Mouse (Mus musculus) ES-E14 (cell line): Measurements from ENCODE around the gene Srcin1. TPM values are rescaled to one million over a fixed set of nuclear protein-coding genes. Genes with fewer than 3 reads are reported as not detected.
A peak's percentile ranks its signal among the peaks of the same experiment; 100 is the strongest.

ENCODE experiments used
- DNase-seq: peaks from one replicate; pipeline ENCODE4 v3.0.0-alpha.2; 2013; ENCODE audit warnings: low read depth, low spot score
- H3K27ac ChIP-seq: 2 replicates; pipeline ENCODE4 v1.5.1; 2012; ENCODE audit warnings: low read depth, mild to moderate bottlenecking, low read length, moderate library complexity, mixed read lengths; ENCODE audit not compliant: poor library complexity, insufficient read depth, severe bottlenecking
- H3K36me3 ChIP-seq: 2 replicates; pipeline ENCODE4 v1.6.1; 2012; ENCODE audit warnings: mild to moderate bottlenecking, low read length, moderate library complexity, mixed read lengths; ENCODE audit not compliant: control insufficient read depth, poor library complexity, insufficient read depth, severe bottlenecking
- H3K4me1 ChIP-seq, 2 experiments: fragments of 150-350 bp in 1 of 2; sonication (generic) in 1 of 2; 2 replicates each; pipeline ENCODE4 v1.6.1; 2012; ENCODE audit warnings: low read length in 2 of 2, mild to moderate bottlenecking in 1 of 2, mixed read lengths in 1 of 2; ENCODE audit not compliant: control insufficient read depth in 2 of 2, insufficient read depth in 2 of 2, poor library complexity in 1 of 2
- H3K4me3 ChIP-seq, 2 experiments: fragments of 150-350 bp in 1 of 2; sonication (generic) in 1 of 2; 2 replicates each; pipeline ENCODE4 v1.5.1; 2012; ENCODE audit warnings: low read length in 2 of 2, low read depth in 1 of 2, mild to moderate bottlenecking in 1 of 2, mixed read lengths in 1 of 2; ENCODE audit not compliant: insufficient read depth in 1 of 2, poor library complexity in 1 of 2, severe bottlenecking in 1 of 2
- H3K9ac ChIP-seq: 2 replicates; pipeline ENCODE4 v1.6.1; 2012; ENCODE audit warnings: low read depth, mild to moderate bottlenecking, low read length, mixed read lengths; ENCODE audit not compliant: poor library complexity, insufficient read depth, severe bottlenecking
- H3K9me3 ChIP-seq: fragments of 150-350 bp; sonication (generic); 2 replicates; pipeline ENCODE4 v1.6.1; 2012; ENCODE audit warnings: low read depth, mild to moderate bottlenecking, low read length; ENCODE audit not compliant: control insufficient read depth, insufficient read depth
- CHD2 ChIP-seq: IDR thresholded peaks from 2 replicates; pipeline ENCODE4 v1.6.1; 2014; ENCODE audit warnings: mild to moderate bottlenecking, low read depth, low read length, inconsistent platforms
- HCFC1 ChIP-seq: IDR thresholded peaks from 2 replicates; pipeline ENCODE4 v1.6.1; 2012; ENCODE audit warnings: low read length, inconsistent platforms, borderline replicate concordance; ENCODE audit not compliant: insufficient read depth
- MAFK ChIP-seq: IDR thresholded peaks from 2 replicates; pipeline ENCODE4 v1.6.1; 2014; ENCODE audit warnings: mild to moderate bottlenecking, low read depth, low read length, inconsistent platforms; ENCODE audit not compliant: insufficient read depth
- ZC3H11A ChIP-seq: IDR thresholded peaks from 2 replicates; pipeline ENCODE4 v1.6.1; 2012; ENCODE audit warnings: low read depth, mild to moderate bottlenecking, inconsistent platforms, low read length, borderline replicate concordance
- ZNF384 ChIP-seq: IDR thresholded peaks from 2 replicates; pipeline ENCODE4 v1.6.1; 2012; ENCODE audit warnings: low read depth, low read length, inconsistent platforms
- in situ Hi-C, 2 experiments: fragments of 600-800 bp; cut with MboI; formaldehyde crosslinking; loops; one replicate each; pipeline ENCODE4 v1.15.1; 2025; ENCODE audit warnings: low sequenced_read_pairs in 2 of 2, inconsistent platforms in 1 of 2; ENCODE audit not compliant: unreplicated experiment in 2 of 2
- total RNA-seq: library from RNA; depleted of rRNA; stranded (reverse); fragments of 300-350 nt; gene quantifications from 2 replicates; pipeline ENCODE4 v1.2.3, GENCODE M21; 2012

Srcin1 gene
- total RNA-seq, 1 experiment = 2.4 TPM

- DNase-seq = no peak
- Histone ChIP-seq H3K36me3 (peaks cover 2% of the 10 kb centered on the region; the same call in 1 of the 2 replicates), H3K4me3 (peak overlapping the region; percentile 72 to 83), H3K27ac (no peak overlapping the region), H3K9ac (peak overlapping the region; percentile 71; the same call in 1 of the 2 replicates), H3K9me3 (no peaks in the 10 kb centered on the region), H3K4me1 (peaks cover 4 to 23% of the 10 kb centered on the region in 2 experiments)
- in situ Hi-C loops = no loop called here
- TF ChIP-seq HCFC1 = no peak
- no peak for TF ChIP-seq ZC3H11A
- no peak for TF ChIP-seq ZNF384
- TF ChIP-seq CHD2 = no peak
- no peak for TF ChIP-seq MAFK
Observed at GRCm38 (mm10) chr11:97532354-97532753, 43.6 kb downstream of the Srcin1 start.

- H3K4me1 ChIP-seq = peaks cover 4 to 23% of the 10 kb centered on the region in 2 experiments
Observed at GRCm38 (mm10) chr11:97531381-97532260, 44.4 kb downstream of the Srcin1 start.

DNA sequence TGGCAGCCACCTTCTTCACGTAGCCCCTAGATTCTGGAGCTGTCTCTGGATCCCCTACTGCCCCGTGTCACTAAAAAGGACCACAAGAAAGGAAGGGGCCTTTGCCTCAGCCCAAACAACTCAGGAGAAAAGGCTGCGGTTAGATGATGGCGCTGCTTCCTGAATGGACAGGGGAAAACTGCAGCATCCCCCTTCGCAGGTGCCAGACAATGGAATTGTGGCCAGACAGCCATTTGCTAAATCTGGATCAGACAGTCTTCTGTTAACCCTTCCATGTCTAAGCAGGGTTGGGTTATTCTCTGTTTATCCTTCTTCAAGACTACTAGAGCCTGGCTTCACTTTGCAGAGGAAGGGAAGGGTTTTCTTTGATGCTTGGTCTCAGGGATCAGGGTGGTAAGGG is 45.0 kb downstream of the Srcin1 start:
- no peak overlapping the region for H3K4me3 ChIP-seq
- TF ChIP-seq CHD2 (no peak), MAFK (no peak), HCFC1 (no peak), ZC3H11A (no peak), ZNF384 (no peak)
- no peak for DNase-seq
- H3K36me3 ChIP-seq = peaks cover 6% of the 10 kb centered on the region; the same call in 1 of the 2 replicates
- H3K27ac ChIP-seq = no peak overlapping the region
- no peaks in the 10 kb centered on the region for H3K9me3 ChIP-seq
- H3K4me1 ChIP-seq = peaks cover 4 to 18% of the 10 kb centered on the region in 2 experiments
- in situ Hi-C loops = no loop called here
- no peak overlapping the region for H3K9ac ChIP-seq

More at GRCm38 (mm10) chr11:97531381-97532260, 44.4 kb downstream of the Srcin1 start:
- H3K9ac ChIP-seq = peak overlapping the region; percentile 71
- H3K27ac ChIP-seq = no peak overlapping the region
- H3K36me3 ChIP-seq = peaks cover 2% of the 10 kb centered on the region; the same call in 1 of the 2 replicates
- in situ Hi-C loops = no loop called here
- peak overlapping the region; percentile 72 to 83 for H3K4me3 ChIP-seq
- TF ChIP-seq MAFK = peak; percentile 33; the same call in 1 of the 2 replicates
- 0 out of 2 replicates have a peak, but pooled peaks have one; percentile 55 for TF ChIP-seq HCFC1
- no peak for TF ChIP-seq ZNF384
- TF ChIP-seq ZC3H11A = peak; percentile 63; the same call in 1 of the 2 replicates
- DNase-seq = peak; percentile 82
- no peaks in the 10 kb centered on the region for H3K9me3 ChIP-seq

DNA sequence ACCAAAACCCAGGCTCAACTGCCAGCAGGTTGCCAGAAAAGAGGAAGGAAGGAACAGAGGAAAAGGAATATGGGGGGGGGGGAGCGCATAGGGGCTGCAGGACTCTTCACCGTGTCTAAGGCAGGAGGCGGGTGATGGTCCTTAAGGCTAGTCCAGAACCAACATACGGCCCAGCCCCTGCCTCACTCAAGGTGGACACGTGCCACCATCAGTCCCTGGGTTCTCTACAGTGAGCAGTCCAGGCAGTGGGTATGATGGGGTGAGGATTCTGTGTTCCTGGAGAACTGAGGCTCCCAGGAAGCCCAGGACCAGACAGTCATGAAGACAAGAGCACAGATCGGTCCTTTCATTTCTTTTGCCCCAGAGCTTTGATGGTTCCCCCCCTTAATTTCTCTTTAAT is 45.9 kb downstream of the Srcin1 start:
- no peaks in the 10 kb centered on the region for H3K9me3 ChIP-seq
- no peak overlapping the region for H3K27ac ChIP-seq
- no peak overlapping the region for H3K4me3 ChIP-seq
- H3K4me1 ChIP-seq = peaks cover 4 to 18% of the 10 kb centered on the region in 2 experiments
- in situ Hi-C loops = no loop called here
- no peak for DNase-seq
- peaks cover 12% of the 10 kb centered on the region; the same call in 1 of the 2 replicates for H3K36me3 ChIP-seq
- no peak for TF ChIP-seq CHD2
- TF ChIP-seq MAFK = no peak
- no peak for TF ChIP-seq ZC3H11A
- no peak for TF ChIP-seq HCFC1
- TF ChIP-seq ZNF384 = no peak
- no peak overlapping the region for H3K9ac ChIP-seq
